Mouse (Mus musculus): ENCODE measurements at regions not wholly inside any gene's neighbourhood (a gene's known extent, or its start where the extent isn't known, plus 50 kb on each side); places are given as distances from the start of the nearest gene placed in this dataset.

GRCm38 (mm10) chr17:35758769-35759168 lies 54.3 kb upstream of the Ddr1 start:
- Histone ChIP-seq H3K27ac (ENCODE audit: low read depth, low read length) (no peak overlapping the region), H3K36me3 (ENCODE audit: control insufficient read depth, insufficient read depth) (no peaks in the 10 kb centered on the region), H3K9ac (ENCODE audit: low read depth, low read length) (no peak overlapping the region), H3K4me1 (replicated peaks; ENCODE audit: control insufficient read depth, insufficient read depth, low read length) (no peaks in the 10 kb centered on the region), H3K4me2 (replicated peaks; ENCODE audit: low read depth) (no peak overlapping the region), H3K27me3 (replicated peaks; ENCODE audit: control insufficient read depth, insufficient read depth, low read length) (no peaks in the 10 kb centered on the region), H3K9me3 (ENCODE audit: control insufficient read depth) (no peaks in the 10 kb centered on the region), H3K4me3 (ENCODE audit: low read depth, low read length) (no peak overlapping the region)
- no peak for ATAC-seq
- TF ChIP-seq CTCF (IDR thresholded peaks at IDR 0.05; ENCODE audit: low read depth), result no peak
- WGBS, result 82% methylated on average over 7 of the region's 7 CpGs

- Histone ChIP-seq H3K27me3 (replicated peaks; ENCODE audit: control insufficient read depth, insufficient read depth, low read length) (no peaks in the 10 kb centered on the region), H3K4me2 (replicated peaks; ENCODE audit: low read depth) (no peak overlapping the region), H3K4me1 (replicated peaks; ENCODE audit: control insufficient read depth, insufficient read depth, low read length) (no peaks in the 10 kb centered on the region), H3K27ac (ENCODE audit: low read depth, low read length) (no peak overlapping the region), H3K36me3 (ENCODE audit: control insufficient read depth, insufficient read depth) (no peaks in the 10 kb centered on the region), H3K4me3 (ENCODE audit: low read depth, low read length) (no peak overlapping the region), H3K9ac (ENCODE audit: low read depth, low read length) (no peak overlapping the region), H3K9me3 (ENCODE audit: control insufficient read depth) (no peaks in the 10 kb centered on the region)
- no peak for ATAC-seq
- WGBS, result 67% methylated on average over 6 of the region's 6 CpGs
- TF ChIP-seq CTCF (IDR thresholded peaks at IDR 0.05; ENCODE audit: low read depth), result no peak
These were observed 55.3 kb upstream of the Ddr1 start for GRCm38 (mm10) chr17:35759740-35760139.

- no peaks in the 10 kb centered on the region for H3K27me3 ChIP-seq (replicated peaks; ENCODE audit: control insufficient read depth, insufficient read depth, low read length)
- TF ChIP-seq CTCF (IDR thresholded peaks at IDR 0.05; ENCODE audit: low read depth), result no peak
- H3K4me1 ChIP-seq (replicated peaks; ENCODE audit: control insufficient read depth, insufficient read depth, low read length), result no peaks in the 10 kb centered on the region
- no peak for ATAC-seq
- WGBS, result 91% methylated on average over 9 of the region's 9 CpGs
- H3K4me3 ChIP-seq (ENCODE audit: low read depth, low read length), result no peak overlapping the region
- H3K4me2 ChIP-seq (replicated peaks; ENCODE audit: low read depth), result no peak overlapping the region
- H3K27ac ChIP-seq (ENCODE audit: low read depth, low read length), result no peak overlapping the region
- H3K9me3 ChIP-seq (ENCODE audit: control insufficient read depth), result no peaks in the 10 kb centered on the region
- no peaks in the 10 kb centered on the region for H3K36me3 ChIP-seq (ENCODE audit: control insufficient read depth, insufficient read depth)
- H3K9ac ChIP-seq (ENCODE audit: low read depth, low read length), result no peak overlapping the region
These were observed 58.2 kb upstream of the Ddr1 start for GRCm38 (mm10) chr17:35762614-35763013.

- WGBS, result 84% methylated on average over 5 of the region's 5 CpGs
- H3K4me1 ChIP-seq (replicated peaks; ENCODE audit: control insufficient read depth, insufficient read depth, low read length), result no peaks in the 10 kb centered on the region
- no peaks in the 10 kb centered on the region for H3K36me3 ChIP-seq (ENCODE audit: control insufficient read depth, insufficient read depth)
- no peaks in the 10 kb centered on the region for H3K27me3 ChIP-seq (replicated peaks; ENCODE audit: control insufficient read depth, insufficient read depth, low read length)
- TF ChIP-seq CTCF (IDR thresholded peaks at IDR 0.05; ENCODE audit: low read depth), result no peak
- H3K9ac ChIP-seq (ENCODE audit: low read depth, low read length), result no peak overlapping the region
- no peak overlapping the region for H3K4me3 ChIP-seq (ENCODE audit: low read depth, low read length)
- no peaks in the 10 kb centered on the region for H3K9me3 ChIP-seq (ENCODE audit: control insufficient read depth)
- H3K4me2 ChIP-seq (replicated peaks; ENCODE audit: low read depth), result no peak overlapping the region
- ATAC-seq, result no peak
- no peak overlapping the region for H3K27ac ChIP-seq (ENCODE audit: low read depth, low read length)
These were observed 58.4 kb upstream of the Ier3 start for GRCm38 (mm10) chr17:35763101-35763500.

GRCm38 (mm10) chr17:35763866-35764265 lies 57.6 kb upstream of the Ier3 start:
- no peaks in the 10 kb centered on the region for H3K27me3 ChIP-seq (replicated peaks; ENCODE audit: control insufficient read depth, insufficient read depth, low read length)
- no peak overlapping the region for H3K9ac ChIP-seq (ENCODE audit: low read depth, low read length)
- no peaks in the 10 kb centered on the region for H3K4me1 ChIP-seq (replicated peaks; ENCODE audit: control insufficient read depth, insufficient read depth, low read length)
- ATAC-seq, result no peak
- no peaks in the 10 kb centered on the region for H3K36me3 ChIP-seq (ENCODE audit: control insufficient read depth, insufficient read depth)
- no peak overlapping the region for H3K4me2 ChIP-seq (replicated peaks; ENCODE audit: low read depth)
- H3K27ac ChIP-seq (ENCODE audit: low read depth, low read length), result no peak overlapping the region
- 34% methylated on average over 6 of the region's 6 CpGs for WGBS
- no peaks in the 10 kb centered on the region for H3K9me3 ChIP-seq (ENCODE audit: control insufficient read depth)
- no peak overlapping the region for H3K4me3 ChIP-seq (ENCODE audit: low read depth, low read length)
- peak; percentile 60 for TF ChIP-seq CTCF (IDR thresholded peaks at IDR 0.05; ENCODE audit: low read depth)

GRCm38 (mm10) chr17:35766406-35766805 lies 55.1 kb upstream of the Ier3 start:
- Histone ChIP-seq H3K4me1 (replicated peaks; ENCODE audit: control insufficient read depth, insufficient read depth, low read length) (no peaks in the 10 kb centered on the region), H3K27me3 (replicated peaks; ENCODE audit: control insufficient read depth, insufficient read depth, low read length) (no peaks in the 10 kb centered on the region), H3K9me3 (ENCODE audit: control insufficient read depth) (no peaks in the 10 kb centered on the region), H3K4me2 (replicated peaks; ENCODE audit: low read depth) (no peak overlapping the region), H3K4me3 (ENCODE audit: low read depth, low read length) (no peak overlapping the region), H3K36me3 (ENCODE audit: control insufficient read depth, insufficient read depth) (no peaks in the 10 kb centered on the region), H3K9ac (ENCODE audit: low read depth, low read length) (no peak overlapping the region), H3K27ac (ENCODE audit: low read depth, low read length) (no peak overlapping the region)
- WGBS, result 76% methylated on average over 9 of the region's 9 CpGs
- no peak for ATAC-seq
- no peak for TF ChIP-seq CTCF (IDR thresholded peaks at IDR 0.05; ENCODE audit: low read depth)
